Mouse (Mus musculus) heart, embryonic 12.5 days (tissue): ENCODE data around the gene Gjb3. TPM values are rescaled to one million over a fixed set of nuclear protein-coding genes. Genes with fewer than 3 reads are reported as not detected.

Source experiments
- ATAC-seq: fragments of 200-750 bp; cut with Nextera tagmentation; 2 replicates; pipeline ENCODE4 v1.8.0; 2017; ENCODE audit warnings: moderate TSS enrichment, moderate library complexity; ENCODE audit not compliant: insufficient number of reproducible peaks, low FRiP score
- H3K27ac ChIP-seq: fragments of 300-500 bp; sonication (generic); 2 replicates; pipeline ENCODE4 v1.5.1; 2016; ENCODE audit warnings: mild to moderate bottlenecking, moderate library complexity; ENCODE audit not compliant: poor library complexity, severe bottlenecking
- H3K27me3 ChIP-seq: fragments of 300-500 bp; sonication (generic); replicated peaks from 2 replicates; pipeline ENCODE4 v1.6.1; 2016; ENCODE audit warnings: mild to moderate bottlenecking, moderate library complexity
- H3K36me3 ChIP-seq: fragments of 300-500 bp; sonication (generic); 2 replicates; pipeline ENCODE4 v1.6.1; 2016; ENCODE audit warnings: mild to moderate bottlenecking, moderate library complexity
- H3K4me1 ChIP-seq: fragments of 300-500 bp; sonication (generic); replicated peaks from 2 replicates; pipeline ENCODE4 v1.6.1; 2016; ENCODE audit warnings: mild to moderate bottlenecking
- H3K4me2 ChIP-seq: fragments of 300-500 bp; sonication (generic); 2 replicates; pipeline ENCODE4 v1.6.1; 2016; ENCODE audit warnings: mild to moderate bottlenecking, moderate library complexity
- H3K4me3 ChIP-seq: fragments of 300-500 bp; sonication (generic); 2 replicates; pipeline ENCODE4 v1.5.1; 2016; ENCODE audit warnings: mild to moderate bottlenecking
- H3K9ac ChIP-seq: fragments of 300-500 bp; sonication (generic); 2 replicates; pipeline ENCODE4 v1.6.1; 2016; ENCODE audit warnings: mild to moderate bottlenecking, moderate library complexity
- H3K9me3 ChIP-seq: fragments of 300-500 bp; sonication (generic); replicated peaks from 2 replicates; pipeline ENCODE4 v1.6.1; 2016; ENCODE audit warnings: mild to moderate bottlenecking, moderate library complexity
- WGBS: fragments of 180-500 bp; shearing (Covaris S2); methylation state at CpG from one replicate; pipeline ENCODE4 v1.1.7; 2016; 5-methylcytosine and 5-hydroxymethylcytosine counted together
- polyA plus RNA-seq: library from polyadenylated mRNA; unstranded; fragments of >200 nt; fragmentation: Nextera tagmentation; extraction: Ambion mirVana; gene quantifications from 2 replicates; pipeline ENCODE4 v1.2.1, GENCODE M21; 2016

Gjb3 gene
- polyA plus RNA-seq, 1 experiment from 2014 or later, result not detected

GRCm38 (mm10) chr4:127334870-127335504 is 4.3 kb upstream of the Gjb3 start:
- H3K9me3 ChIP-seq, result no peaks in the 10 kb centered on the region
- H3K9ac ChIP-seq, result no peak overlapping the region
- no peak overlapping the region for H3K4me3 ChIP-seq
- no peak overlapping the region for H3K4me2 ChIP-seq
- H3K27ac ChIP-seq, result no peak overlapping the region
- 38% methylated on average over 5 of the region's 5 CpGs for WGBS
- no peak for ATAC-seq
- peaks cover 40% of the 10 kb centered on the region for H3K27me3 ChIP-seq
- no peaks in the 10 kb centered on the region for H3K36me3 ChIP-seq
- peaks cover 12% of the 10 kb centered on the region for H3K4me1 ChIP-seq

GRCm38 (mm10) chr4:127331171-127331570 is 527 bp upstream of the Gjb3 start:
- H3K27ac ChIP-seq, result no peak overlapping the region
- H3K9me3 ChIP-seq, result no peaks in the 10 kb centered on the region
- no peak overlapping the region; the same call in 1 of the 2 replicates for H3K4me2 ChIP-seq
- H3K36me3 ChIP-seq, result no peaks in the 10 kb centered on the region
- 27% methylated on average over 13 of the region's 13 CpGs for WGBS
- no peak overlapping the region for H3K9ac ChIP-seq
- H3K27me3 ChIP-seq, result peaks cover 72% of the 10 kb centered on the region
- ATAC-seq, result no peak
- no peak overlapping the region for H3K4me3 ChIP-seq
- H3K4me1 ChIP-seq, result peaks cover 17% of the 10 kb centered on the region

- Histone ChIP-seq H3K27ac (no peak overlapping the region), H3K27me3 (peaks cover 83% of the 10 kb centered on the region), H3K4me3 (peak overlapping the region; percentile 28), H3K4me1 (peaks cover 17% of the 10 kb centered on the region), H3K36me3 (no peaks in the 10 kb centered on the region), H3K9me3 (no peaks in the 10 kb centered on the region), H3K4me2 (peak overlapping the region; percentile 54), H3K9ac (no peak overlapping the region)
- no peak for ATAC-seq
- WGBS, result 1% methylated on average over 13 of the region's 13 CpGs
These were observed 893 bp downstream of the Gjb3 start for GRCm38 (mm10) chr4:127329751-127330150.

- 19% methylated on average over 3 of the region's 3 CpGs for WGBS
- Histone ChIP-seq H3K4me1 (peaks cover 17% of the 10 kb centered on the region), H3K36me3 (no peaks in the 10 kb centered on the region), H3K4me3 (no peak overlapping the region), H3K4me2 (no peak overlapping the region), H3K9ac (no peak overlapping the region), H3K27ac (no peak overlapping the region), H3K27me3 (peaks cover 77% of the 10 kb centered on the region), H3K9me3 (no peaks in the 10 kb centered on the region)
- no peak for ATAC-seq
These were observed 1.6 kb downstream of the Gjb3 start for GRCm38 (mm10) chr4:127329046-127329445.

- H3K4me1 ChIP-seq, result peaks cover 17% of the 10 kb centered on the region
- H3K9ac ChIP-seq, result no peak overlapping the region
- ATAC-seq, result no peak
- H3K9me3 ChIP-seq, result no peaks in the 10 kb centered on the region
- 45% methylated on average over 7 of the region's 7 CpGs for WGBS
- no peaks in the 10 kb centered on the region for H3K36me3 ChIP-seq
- no peak overlapping the region for H3K27ac ChIP-seq
- H3K4me3 ChIP-seq, result no peak overlapping the region
- H3K27me3 ChIP-seq, result peaks cover 77% of the 10 kb centered on the region
- H3K4me2 ChIP-seq, result no peak overlapping the region
These were observed 2.3 kb downstream of the Gjb3 start for GRCm38 (mm10) chr4:127328378-127328777.

- peaks cover 17% of the 10 kb centered on the region for H3K4me1 ChIP-seq
- no peak overlapping the region for H3K4me3 ChIP-seq
- H3K27ac ChIP-seq, result no peak overlapping the region
- H3K4me2 ChIP-seq, result no peak overlapping the region
- WGBS, result 69% methylated on average over 6 of the region's 6 CpGs
- peaks cover 72% of the 10 kb centered on the region for H3K27me3 ChIP-seq
- no peaks in the 10 kb centered on the region for H3K36me3 ChIP-seq
- H3K9me3 ChIP-seq, result no peaks in the 10 kb centered on the region
- no peak for ATAC-seq
- H3K9ac ChIP-seq, result no peak overlapping the region
These were observed 2.9 kb downstream of the Gjb3 start for GRCm38 (mm10) chr4:127327749-127328148.

- H3K27me3 ChIP-seq, result peaks cover 67% of the 10 kb centered on the region
- no peak overlapping the region for H3K27ac ChIP-seq
- ATAC-seq, result no peak
- peaks cover 17% of the 10 kb centered on the region for H3K4me1 ChIP-seq
- H3K4me2 ChIP-seq, result no peak overlapping the region
- WGBS, result 31% methylated on average over 7 of the region's 7 CpGs
- H3K9me3 ChIP-seq, result no peaks in the 10 kb centered on the region
- no peak overlapping the region for H3K9ac ChIP-seq
- no peaks in the 10 kb centered on the region for H3K36me3 ChIP-seq
- no peak overlapping the region for H3K4me3 ChIP-seq
These were observed 3.4 kb downstream of the Gjb3 start for GRCm38 (mm10) chr4:127327258-127327657.

GRCm38 (mm10) chr4:127325276-127325675 is 5.4 kb downstream of the Gjb3 start:
- H3K27me3 ChIP-seq, result peaks cover 48% of the 10 kb centered on the region
- 80% methylated on average over 5 of the region's 5 CpGs for WGBS
- H3K27ac ChIP-seq, result no peak overlapping the region
- peaks cover 7% of the 10 kb centered on the region for H3K4me1 ChIP-seq
- H3K9ac ChIP-seq, result no peak overlapping the region
- ATAC-seq, result no peak
- no peaks in the 10 kb centered on the region for H3K36me3 ChIP-seq
- no peak overlapping the region for H3K4me3 ChIP-seq
- no peaks in the 10 kb centered on the region for H3K9me3 ChIP-seq
- no peak overlapping the region for H3K4me2 ChIP-seq

- Histone ChIP-seq H3K4me3 (no peak overlapping the region), H3K4me2 (no peak overlapping the region), H3K4me1 (peaks cover 2% of the 10 kb centered on the region), H3K36me3 (no peaks in the 10 kb centered on the region), H3K9me3 (no peaks in the 10 kb centered on the region), H3K27me3 (peaks cover 47% of the 10 kb centered on the region), H3K27ac (no peak overlapping the region), H3K9ac (no peak overlapping the region)
- ATAC-seq, result no peak
- WGBS, result 7% methylated on average over 6 of the region's 6 CpGs
These were observed 5.9 kb downstream of the Gjb3 start for GRCm38 (mm10) chr4:127324759-127325158.

- Histone ChIP-seq H3K27ac (no peak overlapping the region), H3K36me3 (no peaks in the 10 kb centered on the region), H3K4me3 (no peak overlapping the region), H3K9me3 (no peaks in the 10 kb centered on the region), H3K4me2 (no peak overlapping the region), H3K9ac (no peak overlapping the region), H3K4me1 (no peaks in the 10 kb centered on the region), H3K27me3 (peaks cover 42% of the 10 kb centered on the region)
- 76% methylated on average over 10 of the region's 10 CpGs for WGBS
- ATAC-seq, result no peak
These were observed 6.3 kb downstream of the Gjb3 start for GRCm38 (mm10) chr4:127324296-127324695.

- Histone ChIP-seq H3K36me3 (no peaks in the 10 kb centered on the region), H3K4me2 (no peak overlapping the region), H3K9ac (no peak overlapping the region), H3K4me3 (no peak overlapping the region), H3K27me3 (peaks cover 40% of the 10 kb centered on the region), H3K4me1 (no peaks in the 10 kb centered on the region), H3K27ac (no peak overlapping the region), H3K9me3 (no peaks in the 10 kb centered on the region)
- ATAC-seq, result no peak
- WGBS, result 80% methylated on average over 3 of the region's 3 CpGs
These were observed 7.0 kb downstream of the Gjb3 start for GRCm38 (mm10) chr4:127323651-127324050.

GRCm38 (mm10) chr4:127319613-127320012 is 11.0 kb downstream of the Gjb3 start:
- Histone ChIP-seq H3K27me3 (peaks cover 23% of the 10 kb centered on the region), H3K4me1 (no peaks in the 10 kb centered on the region), H3K36me3 (no peaks in the 10 kb centered on the region), H3K27ac (no peak overlapping the region), H3K4me3 (no peak overlapping the region), H3K9me3 (no peaks in the 10 kb centered on the region), H3K9ac (no peak overlapping the region), H3K4me2 (no peak overlapping the region)
- no peak for ATAC-seq
- 5% methylated on average over 3 of the region's 3 CpGs for WGBS
